ENCODE assay signal across 19 mouse cellular contexts in the genomic region with DNA sequence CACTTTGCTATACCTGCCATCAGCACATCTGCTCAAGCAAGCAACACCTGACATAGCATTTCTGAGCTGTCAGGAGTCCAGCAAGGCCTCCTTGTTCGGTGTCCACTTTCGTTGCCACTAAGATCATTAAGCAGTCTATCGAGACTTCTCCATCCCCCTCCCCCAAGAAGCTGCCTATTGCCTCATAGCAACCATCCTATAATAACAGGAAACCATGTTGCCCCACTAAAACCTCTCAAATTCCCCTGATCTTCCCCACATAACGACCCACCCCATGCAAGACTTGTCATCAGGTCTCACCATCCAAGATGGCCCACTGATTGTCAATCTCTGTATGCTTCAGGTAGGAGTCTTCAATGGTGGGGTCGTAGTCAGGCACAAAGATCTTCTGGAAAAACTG. TPM values are rescaled to one million over a fixed set of nuclear protein-coding genes. Genes with fewer than 3 reads are reported as not detected.
"Had no signal": no experiment of that assay in that cellular context is flagged by ENCODE, and none has a peak within 500 bp of the region (broad histone marks: within the 10 kb centered on the region; RNA-seq: fewer than 3 reads in every experiment).

No protein-coding gene starts in this region.

- H3K36me3 ChIP-seq: neural tube, embryonic 13.5 days; neural tube, embryonic 15.5 days; stomach, embryonic 15.5 days had no signal

- H3K27ac ChIP-seq: neural tube, embryonic 13.5 days; stomach, embryonic 15.5 days; stomach, postnatal 0 days had no signal

- H3K4me3 ChIP-seq: neural tube, embryonic 13.5 days; neural tube, embryonic 15.5 days; stomach, embryonic 15.5 days had no signal

- H3K4me2 ChIP-seq: neural tube, embryonic 13.5 days; neural tube, embryonic 15.5 days; stomach, embryonic 15.5 days had no signal

- H3K4me1 ChIP-seq: stomach, embryonic 15.5 days had no signal

- H3K27me3 ChIP-seq: neural tube, embryonic 13.5 days; neural tube, embryonic 15.5 days; stomach, embryonic 15.5 days had no signal

- H3K9ac ChIP-seq: neural tube, embryonic 13.5 days; neural tube, embryonic 15.5 days; stomach, embryonic 15.5 days had no signal

- H3K9me3 ChIP-seq: neural tube, embryonic 13.5 days; neural tube, embryonic 15.5 days; stomach, embryonic 15.5 days had no signal

- DNase-seq: retina, postnatal 1 day; right cerebral cortex, adult 18-20 months; right cerebral cortex, postnatal 14 days; right cerebral cortex, postnatal 25 days; right cerebral cortex, postnatal 4 days; spleen, adult 18-20 months; thymus, adult 18-20 months; thymus, adult 2 months; thymus, postnatal 14 days; thymus, postnatal 25 days; thymus, postnatal 36 days; thymus, postnatal 4 days had no signal

RNA-seq across cellular contexts. Expression of gene Nme9, which starts 40.2 kb away (rescaled TPM):
- total RNA-seq: neutrophil, adult 5-6 weeks had no signal
- polyA plus RNA-seq: neural tube, embryonic 13.5 days; neural tube, embryonic 14.5 days; stomach, embryonic 14.5 days; stomach, postnatal 0 days had no signal
